Mouse (Mus musculus): ENCODE data around the gene Large2.

Large2 gene

DNA sequence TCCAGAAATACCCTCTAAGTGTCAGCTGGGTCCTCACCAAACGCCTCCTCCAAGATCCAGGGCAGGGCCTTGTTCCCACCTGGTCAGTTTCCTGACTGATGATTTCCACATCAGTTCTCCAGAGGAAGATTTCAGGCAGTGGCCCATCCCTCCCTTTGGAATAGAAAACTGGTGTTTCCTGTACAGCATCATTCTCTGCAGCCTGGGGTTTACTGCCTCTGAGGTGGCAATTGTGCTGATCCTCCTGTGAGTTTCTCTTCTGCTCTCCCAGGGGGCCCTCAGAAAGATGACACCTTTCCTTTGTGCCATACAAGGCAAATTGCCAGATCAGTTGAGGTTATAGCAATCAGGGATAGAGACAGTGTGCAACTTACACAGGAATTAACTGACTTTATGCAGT, 48.4 kb downstream of the Large2 start:
- DNase-seq: no peak

- no peak for DNase-seq
Observed at GRCm38 (mm10) chr2:92325676-92326075, 49.0 kb downstream of the Large2 start.

- no peak for DNase-seq
Observed at GRCm38 (mm10) chr2:92322669-92323068, 52.0 kb downstream of the Large2 start.

DNA sequence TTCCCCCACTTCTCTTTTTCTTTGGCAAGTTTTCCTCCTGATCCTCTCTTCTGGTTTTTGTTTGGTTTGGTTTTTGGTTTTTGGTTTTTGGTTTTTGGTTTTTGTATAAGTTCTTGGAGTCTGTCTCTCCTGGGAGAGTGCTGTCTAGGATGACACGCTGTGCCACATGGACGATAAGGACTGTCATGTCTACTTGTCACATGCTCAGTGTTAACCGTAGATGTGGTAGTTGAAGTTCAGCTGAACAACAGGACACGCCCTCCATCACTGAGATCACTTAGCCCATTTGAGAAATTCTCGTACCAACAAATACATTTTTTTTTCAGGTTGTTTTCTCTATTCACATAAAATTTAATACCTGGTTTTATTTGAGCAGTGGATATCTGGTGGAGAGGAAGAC, 57.4 kb downstream of the Large2 start:
- no peak for DNase-seq

GRCm38 (mm10) chr2:92316652-92317051, 58.0 kb downstream of the Large2 start:
- no peak for DNase-seq

Data from cerebellum, adult 11 months (tissue).